Mouse (Mus musculus) limb, embryonic 10.5 days (tissue): ENCODE data around the gene Tes. TPM values are rescaled to one million over a fixed set of nuclear protein-coding genes. Genes with fewer than 3 reads are reported as not detected.
"Not testable (repeated sequence)": the region's sequence is repeated elsewhere in the genome, so short reads cannot be mapped to it uniquely, and the experiment has no call there.

Experiments
- DNase-seq: peaks from one replicate; pipeline ENCODE4 v3.0.0-alpha.2; 2017; ENCODE audit warnings: low spot score
- H3K27ac ChIP-seq: fragments of 300-500 bp; sonication (generic); 2 replicates; pipeline ENCODE4 v1.5.1; 2016; ENCODE audit warnings: mild to moderate bottlenecking
- H3K27me3 ChIP-seq: fragments of 300-500 bp; sonication (generic); 2 replicates; pipeline ENCODE4 v1.6.1; 2016; ENCODE audit warnings: low read depth, mild to moderate bottlenecking; ENCODE audit not compliant: poor library complexity, severe bottlenecking
- H3K36me3 ChIP-seq: fragments of 300-500 bp; sonication (generic); 2 replicates; pipeline ENCODE4 v1.6.1; 2016; ENCODE audit warnings: mild to moderate bottlenecking, moderate library complexity
- H3K4me1 ChIP-seq: fragments of 300-500 bp; sonication (generic); 2 replicates; pipeline ENCODE4 v1.6.1; 2016
- H3K4me3 ChIP-seq: fragments of 300-500 bp; sonication (generic); 2 replicates; pipeline ENCODE4 v1.5.1; 2016; ENCODE audit warnings: mild to moderate bottlenecking, moderate library complexity
- H3K9me3 ChIP-seq: fragments of 300-500 bp; sonication (generic); replicated peaks from 2 replicates; pipeline ENCODE4 v1.6.1; 2016; ENCODE audit warnings: mild to moderate bottlenecking
- WGBS: fragments of 180-500 bp; shearing (Covaris S2); methylation state at CpG from one replicate; pipeline ENCODE4 v1.1.7; 2016; 5-methylcytosine and 5-hydroxymethylcytosine counted together
- polyA plus RNA-seq: library from polyadenylated mRNA; unstranded; fragments of >200 nt; fragmentation: Nextera tagmentation; extraction: Ambion mirVana; gene quantifications from 2 replicates; pipeline ENCODE4 v1.2.1, GENCODE M21; 2016

Tes gene
- polyA plus RNA-seq, 1 experiment from 2014 or later = 94.2 TPM

GRCm38 (mm10) chr6:17061826-17062225 lies 3.1 kb upstream of the Tes start:
- H3K4me1 ChIP-seq = peaks cover 16% of the 10 kb centered on the region; the same call in 1 of the 2 replicates
- not testable (repeated sequence) for H3K27ac ChIP-seq, H3K4me3 ChIP-seq, DNase-seq, H3K36me3 ChIP-seq, H3K9me3 ChIP-seq, H3K27me3 ChIP-seq
- 87% methylated on average over 4 of the region's 4 CpGs for WGBS

GRCm38 (mm10) chr6:17062366-17062765 lies 2.6 kb upstream of the Tes start:
- no peak for DNase-seq
- Histone ChIP-seq H3K27me3 (0 out of 2 replicates have a peak, but pooled peaks cover 6% of the 10 kb centered on the region), H3K36me3 (no peaks in the 10 kb centered on the region), H3K4me1 (peaks cover 16% of the 10 kb centered on the region; the same call in 1 of the 2 replicates), H3K4me3 (no peak overlapping the region), H3K27ac (no peak overlapping the region), H3K9me3 (no peaks in the 10 kb centered on the region)
- WGBS = 95% methylated on average over 6 of the region's 6 CpGs

GRCm38 (mm10) chr6:17065791-17066169 lies 831 bp downstream of the Tes start:
- DNase-seq = no peak
- peak overlapping the region; percentile 94 for H3K27ac ChIP-seq
- 0 out of 2 replicates have a peak, but pooled peaks cover 6% of the 10 kb centered on the region for H3K27me3 ChIP-seq
- H3K9me3 ChIP-seq = no peaks in the 10 kb centered on the region
- H3K4me3 ChIP-seq = peak overlapping the region; percentile 86
- WGBS = 6% methylated on average over 12 of the region's 12 CpGs
- peaks cover 5% of the 10 kb centered on the region; the same call in 1 of the 2 replicates for H3K36me3 ChIP-seq
- H3K4me1 ChIP-seq = peaks cover 16% of the 10 kb centered on the region; the same call in 1 of the 2 replicates

- Histone ChIP-seq H3K4me3 (peak overlapping the region; percentile 86), H3K9me3 (no peaks in the 10 kb centered on the region), H3K36me3 (peaks cover 5% of the 10 kb centered on the region; the same call in 1 of the 2 replicates), H3K27me3 (0 out of 2 replicates have a peak, but pooled peaks cover 6% of the 10 kb centered on the region), H3K27ac (no peak overlapping the region), H3K4me1 (peaks cover 16% of the 10 kb centered on the region; the same call in 1 of the 2 replicates)
- WGBS = 66% methylated on average over 11 of the region's 11 CpGs
- no peak for DNase-seq
These were observed 1.4 kb downstream of the Tes start for GRCm38 (mm10) chr6:17066211-17066940.

- no peak overlapping the region for H3K27ac ChIP-seq
- no peaks in the 10 kb centered on the region for H3K9me3 ChIP-seq
- no peaks in the 10 kb centered on the region for H3K27me3 ChIP-seq
- H3K4me3 ChIP-seq = no peak overlapping the region
- H3K4me1 ChIP-seq = no peaks in the 10 kb centered on the region
- 94% methylated on average over 3 of the region's 3 CpGs for WGBS
- DNase-seq = no peak
- H3K36me3 ChIP-seq = peaks cover 5% of the 10 kb centered on the region; the same call in 1 of the 2 replicates
These were observed 7.0 kb downstream of the Tes start for GRCm38 (mm10) chr6:17071899-17072298.

GRCm38 (mm10) chr6:17072338-17072737 lies 7.4 kb downstream of the Tes start:
- H3K4me3 ChIP-seq = no peak overlapping the region
- H3K9me3 ChIP-seq = no peaks in the 10 kb centered on the region
- H3K27me3 ChIP-seq = no peaks in the 10 kb centered on the region
- H3K36me3 ChIP-seq = peaks cover 5% of the 10 kb centered on the region; the same call in 1 of the 2 replicates
- 97% methylated on average over 5 of the region's 5 CpGs for WGBS
- no peaks in the 10 kb centered on the region for H3K4me1 ChIP-seq
- H3K27ac ChIP-seq = no peak overlapping the region
- DNase-seq = no peak

GRCm38 (mm10) chr6:17072763-17073484 lies 8.0 kb downstream of the Tes start:
- H3K27me3 ChIP-seq = no peaks in the 10 kb centered on the region
- H3K36me3 ChIP-seq = peaks cover 5% of the 10 kb centered on the region; the same call in 1 of the 2 replicates
- no peak overlapping the region for H3K27ac ChIP-seq
- no peak overlapping the region for H3K4me3 ChIP-seq
- WGBS = 82% methylated on average over 7 of the region's 7 CpGs
- no peak for DNase-seq
- peaks cover 3% of the 10 kb centered on the region; the same call in 1 of the 2 replicates for H3K4me1 ChIP-seq
- H3K9me3 ChIP-seq = no peaks in the 10 kb centered on the region

GRCm38 (mm10) chr6:17077270-17077669 lies 12.3 kb downstream of the Tes start:
- Histone ChIP-seq H3K4me3 (no peak overlapping the region), H3K36me3 (no peaks in the 10 kb centered on the region), H3K9me3 (no peaks in the 10 kb centered on the region), H3K27me3 (no peaks in the 10 kb centered on the region), H3K4me1 (peaks cover 19% of the 10 kb centered on the region), H3K27ac (no peak overlapping the region)
- 92% methylated on average over 9 of the region's 9 CpGs for WGBS
- no peak for DNase-seq

DNA sequence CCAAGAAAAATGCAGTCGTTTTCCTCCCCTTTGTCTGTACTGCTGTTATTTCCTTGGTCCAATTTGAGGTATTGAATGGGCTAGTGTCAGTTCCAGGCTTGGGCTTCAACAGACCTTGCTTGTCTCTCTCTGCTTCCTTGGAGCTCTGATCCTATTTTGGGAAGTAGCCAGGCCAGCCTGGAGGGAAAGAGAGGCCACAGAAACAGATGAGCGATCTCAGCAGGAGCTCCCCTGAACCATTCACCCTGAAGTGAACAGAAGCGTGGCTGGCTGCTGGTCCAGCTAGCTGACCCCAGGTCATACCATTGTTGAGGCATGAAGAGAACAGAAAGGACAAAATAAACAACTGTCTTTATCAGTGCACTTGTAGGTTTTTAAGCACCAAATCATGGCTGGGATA lies 12.8 kb downstream of the Tes start:
- Histone ChIP-seq H3K27ac (no peak overlapping the region), H3K4me1 (peaks cover 22% of the 10 kb centered on the region), H3K27me3 (no peaks in the 10 kb centered on the region), H3K36me3 (no peaks in the 10 kb centered on the region), H3K4me3 (no peak overlapping the region), H3K9me3 (no peaks in the 10 kb centered on the region)
- 57% methylated on average over 3 of the region's 3 CpGs for WGBS
- DNase-seq = no peak

- no peak for DNase-seq
- Histone ChIP-seq H3K9me3 (no peaks in the 10 kb centered on the region), H3K4me3 (no peak overlapping the region), H3K27ac (no peak overlapping the region), H3K4me1 (peaks cover 24% of the 10 kb centered on the region), H3K36me3 (no peaks in the 10 kb centered on the region), H3K27me3 (no peaks in the 10 kb centered on the region)
- 34% methylated on average over 5 of the region's 5 CpGs for WGBS
These were observed 14.4 kb downstream of the Tes start for GRCm38 (mm10) chr6:17079304-17079703.

- H3K9me3 ChIP-seq = no peaks in the 10 kb centered on the region
- 71% methylated on average over 5 of the region's 5 CpGs for WGBS
- H3K36me3 ChIP-seq = no peaks in the 10 kb centered on the region
- H3K27me3 ChIP-seq = no peaks in the 10 kb centered on the region
- no peak overlapping the region for H3K4me3 ChIP-seq
- no peak for DNase-seq
- H3K4me1 ChIP-seq = peaks cover 24% of the 10 kb centered on the region
- no peak overlapping the region for H3K27ac ChIP-seq
These were observed 14.9 kb downstream of the Tes start for GRCm38 (mm10) chr6:17079826-17080225.

- Histone ChIP-seq H3K9me3 (no peaks in the 10 kb centered on the region), H3K4me3 (no peak overlapping the region), H3K27me3 (no peaks in the 10 kb centered on the region), H3K27ac (no peak overlapping the region), H3K36me3 (no peaks in the 10 kb centered on the region), H3K4me1 (peaks cover 24% of the 10 kb centered on the region)
- WGBS = 75% methylated on average over 4 of the region's 4 CpGs
- no peak for DNase-seq
These were observed 17.3 kb downstream of the Tes start for GRCm38 (mm10) chr6:17082238-17082637.

GRCm38 (mm10) chr6:17082800-17083199 lies 17.9 kb downstream of the Tes start:
- 68% methylated on average over 5 of the region's 5 CpGs for WGBS

More at GRCm38 (mm10) chr6:17082800-17083199, 17.9 kb downstream of the Tes start:
- H3K27me3 ChIP-seq = no peaks in the 10 kb centered on the region
- no peaks in the 10 kb centered on the region for H3K36me3 ChIP-seq
- no peaks in the 10 kb centered on the region for H3K9me3 ChIP-seq
- no peak overlapping the region for H3K27ac ChIP-seq
- H3K4me3 ChIP-seq = no peak overlapping the region
- DNase-seq = no peak
- peaks cover 21% of the 10 kb centered on the region for H3K4me1 ChIP-seq
